Mouse (Mus musculus) E14TG2a.4 (cell line): ENCODE measurements at regions not wholly inside any gene's neighbourhood (a gene's known extent, or its start where the extent isn't known, plus 50 kb on each side); places are given as distances from the start of the nearest gene placed in this dataset.

Source experiments
- CTCF ChIP-seq: conservative IDR thresholded peaks from 2 replicates; pipeline ENCODE4 v1.5.1; 2014; ENCODE audit warnings: low read length
- POU5F1 ChIP-seq: IDR thresholded peaks from 2 replicates; pipeline ENCODE4 v1.6.1; 2014; ENCODE audit warnings: low read length, borderline replicate concordance

DNA sequence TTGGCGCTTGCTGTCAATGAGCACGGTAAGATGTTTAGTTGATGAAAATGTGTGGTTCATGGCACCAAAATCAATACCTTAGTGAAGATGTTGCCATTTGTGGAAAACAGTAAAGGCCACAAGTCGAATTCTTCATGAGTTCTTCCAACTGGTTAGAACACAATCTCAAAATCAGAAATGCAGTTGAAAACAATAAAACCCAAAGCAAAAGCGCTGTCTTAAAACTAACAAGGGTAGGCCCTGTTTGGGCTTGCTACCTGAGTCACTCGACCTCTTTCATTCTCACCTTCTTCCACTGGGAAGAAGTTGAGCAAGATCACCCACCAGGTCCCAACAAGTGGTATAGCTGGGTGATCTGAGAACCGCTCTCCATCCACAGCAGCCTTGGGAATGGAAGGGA, 179.1 kb downstream of the Parm1 start:
- TF ChIP-seq CTCF, result no peak
- no peak for TF ChIP-seq POU5F1
